Mouse (Mus musculus): ENCODE measurements around the gene Mtmr6.

- no peak for TF ChIP-seq E2F4 (IDR thresholded peaks at IDR 0.05; ENCODE audit: insufficient read depth)
- no peak for TF ChIP-seq MAX (IDR thresholded peaks at IDR 0.05; ENCODE audit: low read depth)
- TF ChIP-seq CEBPB (IDR thresholded peaks at IDR 0.05; ENCODE audit: insufficient read depth, poor library complexity, severe bottlenecking) = no peak
- TF ChIP-seq POLR2A (IDR thresholded peaks at IDR 0.05; ENCODE audit: insufficient read length, low read depth) = no peak
- no peak for TF ChIP-seq USF1 (IDR thresholded peaks at IDR 0.05; ENCODE audit: low read depth)
- TF ChIP-seq MYOG (IDR thresholded peaks at IDR 0.05; ENCODE audit: control insufficient read depth in 1 of 3, insufficient read depth in 1 of 3, insufficient read length in 2 of 3, low read depth in 2 of 3) = no peak
- TF ChIP-seq POLR2AphosphoS2 (IDR thresholded peaks at IDR 0.05; ENCODE audit: insufficient read length, low read depth) = no peak
These were observed 30.5 kb downstream of the Mtmr6 start for GRCm38 (mm10) chr14:60295531-60295930.
